Comparison of ENCODE assay signal across 22 mouse cellular contexts in the genomic region with DNA sequence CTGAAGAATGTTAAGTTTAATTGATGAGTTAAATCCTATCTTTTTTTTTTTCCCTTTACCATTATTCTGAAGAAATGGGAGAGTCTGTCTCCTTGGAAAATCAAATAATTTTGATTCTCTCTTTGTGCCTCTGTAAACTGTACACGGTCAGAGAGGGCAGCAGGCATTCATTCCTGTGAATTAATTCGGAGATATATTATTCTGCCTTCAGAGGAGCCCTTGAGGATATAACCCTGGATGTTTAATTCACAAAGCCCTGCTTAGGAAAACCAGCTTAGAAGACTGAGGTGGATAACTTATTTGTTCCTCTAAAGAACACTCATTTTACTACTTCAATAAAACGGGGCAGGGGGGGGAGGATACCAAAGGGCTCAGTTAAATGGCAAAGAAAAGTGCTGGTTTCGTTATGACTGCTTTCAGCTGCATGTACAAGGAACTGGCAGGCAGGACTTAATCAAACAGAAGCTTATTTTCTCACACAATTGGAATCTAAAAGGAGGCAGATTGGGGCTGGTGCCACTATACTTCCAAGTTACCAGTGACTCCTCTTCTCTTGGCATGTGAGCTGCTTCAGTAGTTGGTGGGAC.
DNase-seq lines count a peak whose midpoint lies in the region; ATAC-seq and TF ChIP-seq lines count a peak whose summit lies in the region.
"Had no signal": no experiment of that assay in that cellular context is flagged by ENCODE, and none has a peak within 500 bp of the region (broad histone marks: within the 10 kb centered on the region; RNA-seq: fewer than 3 reads in every experiment).

No protein-coding gene starts in this region.

- 50% methylated on average over 4 of the region's 4 CpGs for WGBS in midbrain, embryonic 11.5 days
- 24% methylated on average over 4 of the region's 4 CpGs for WGBS in midbrain, postnatal 0 days
- WGBS in midbrain, embryonic 15.5 days, result 28% methylated on average over 4 of the region's 4 CpGs

- H3K27ac ChIP-seq in midbrain, embryonic 11.5 days (ENCODE audit: low read depth, low read length), result no peak overlapping the region
- no peak overlapping the region for H3K27ac ChIP-seq in midbrain, postnatal 0 days (ENCODE audit: low read depth, low read length)
- no peak overlapping the region for H3K27ac ChIP-seq in midbrain, embryonic 15.5 days
- H3K27ac ChIP-seq: embryonic facial prominence, embryonic 13.5 days; gastrocnemius, adult 2 months; hindbrain, embryonic 15.5 days had no signal

- no peaks in the 10 kb centered on the region for H3K36me3 ChIP-seq in midbrain, embryonic 11.5 days (ENCODE audit: control insufficient read depth, insufficient read depth, low read length)
- H3K36me3 ChIP-seq in midbrain, postnatal 0 days (ENCODE audit: insufficient read depth, low read length), result no peaks in the 10 kb centered on the region
- H3K36me3 ChIP-seq in midbrain, embryonic 15.5 days (replicated peaks), result no peaks in the 10 kb centered on the region
- H3K36me3 ChIP-seq: embryonic facial prominence, embryonic 13.5 days; heart, embryonic 12.5 days; hindbrain, embryonic 15.5 days had no signal

- H3K4me1 ChIP-seq in midbrain, embryonic 11.5 days (ENCODE audit: control insufficient read depth, insufficient read depth, low read length), result no peaks in the 10 kb centered on the region
- no peaks in the 10 kb centered on the region for H3K4me1 ChIP-seq in midbrain, postnatal 0 days (ENCODE audit: insufficient read depth, low read length)
- no peaks in the 10 kb centered on the region for H3K4me1 ChIP-seq in midbrain, embryonic 15.5 days
- H3K4me1 ChIP-seq: embryonic facial prominence, embryonic 13.5 days; heart, embryonic 12.5 days; hindbrain, embryonic 15.5 days had no signal

- no peak overlapping the region for H3K4me2 ChIP-seq in midbrain, embryonic 11.5 days
- H3K4me2 ChIP-seq in midbrain, postnatal 0 days (ENCODE audit: low read depth, low read length, poor library complexity, severe bottlenecking), result no peak overlapping the region
- no peak overlapping the region for H3K4me2 ChIP-seq in midbrain, embryonic 15.5 days
- H3K4me2 ChIP-seq: embryonic facial prominence, embryonic 13.5 days; heart, embryonic 12.5 days; hindbrain, embryonic 15.5 days had no signal

- no peaks in the 10 kb centered on the region for H3K9me3 ChIP-seq in midbrain, embryonic 11.5 days (ENCODE audit: control insufficient read depth, low read length)
- no peaks in the 10 kb centered on the region for H3K9me3 ChIP-seq in midbrain, postnatal 0 days (ENCODE audit: low read length)
- no peaks in the 10 kb centered on the region for H3K9me3 ChIP-seq in midbrain, embryonic 15.5 days
- H3K9me3 ChIP-seq: embryonic facial prominence, embryonic 13.5 days; heart, embryonic 12.5 days; hindbrain, embryonic 15.5 days had no signal

- TF ChIP-seq CTCF in midbrain, postnatal 0 days (IDR thresholded peaks at IDR 0.05), result no peak

- no peaks in the 10 kb centered on the region for H3K27me3 ChIP-seq in midbrain, embryonic 11.5 days (ENCODE audit: control insufficient read depth, insufficient read depth, low read length)
- H3K27me3 ChIP-seq in midbrain, postnatal 0 days (ENCODE audit: insufficient read depth, low read length), result no peaks in the 10 kb centered on the region
- no peaks in the 10 kb centered on the region for H3K27me3 ChIP-seq in midbrain, embryonic 15.5 days (replicated peaks)
- H3K27me3 ChIP-seq: embryonic facial prominence, embryonic 13.5 days; heart, embryonic 12.5 days; hindbrain, embryonic 15.5 days; Patski had no signal

- DNase-seq in midbrain, embryonic 11.5 days (ENCODE audit: low spot score, missing footprints), result no peak
- DNase-seq in midbrain, postnatal 0 days (ENCODE audit: low spot score), result no peak
- DNase-seq in induced T-regulatory cell, adult 2 months (ENCODE audit: low read depth), result peak; percentile 10
- DNase-seq in layer of hippocampus, adult 18-20 months (ENCODE audit: low spot score in 2 of 2), result no peak
- DNase-seq in frontal cortex, adult 2 months (ENCODE audit: extremely low spot score in 1 of 2, low spot score in 1 of 2), result no peak
- DNase-seq: adrenal gland, adult 2 months; adrenal gland, postnatal 25 days; cerebellum, adult 11 months; cerebellum, adult 8-10 months; cerebellum, postnatal 14 days; gastrocnemius, adult 2 months; gastrocnemius, postnatal 25 days; heart, postnatal 36 days; kidney, adult 11 months had no signal

- no peak overlapping the region for H3K4me3 ChIP-seq in midbrain, embryonic 11.5 days (ENCODE audit: low read depth, low read length)
- no peak overlapping the region for H3K4me3 ChIP-seq in midbrain, postnatal 0 days (ENCODE audit: low read depth, low read length)
- no peak overlapping the region for H3K4me3 ChIP-seq in midbrain, embryonic 15.5 days
- H3K4me3 ChIP-seq: embryonic facial prominence, embryonic 13.5 days; gastrocnemius, adult 2 months; heart, embryonic 12.5 days; hindbrain, embryonic 15.5 days had no signal

- ATAC-seq in midbrain, embryonic 11.5 days (ENCODE audit: low FRiP score), result peak; percentile 31; the same call in 1 of the 2 replicates
- no peak for ATAC-seq in midbrain, postnatal 0 days (ENCODE audit: low FRiP score)
- ATAC-seq in CD4-positive, CD25-positive, alpha-beta regulatory T cell, adult 4 months, result peak; percentile 72
- peak; percentile 39; the same call in 1 of the 2 replicates for ATAC-seq in midbrain, embryonic 15.5 days (replicated peaks)
- no peak for ATAC-seq in cerebellum, adult (ENCODE audit: insufficient number of reproducible peaks, low FRiP score, low TSS enrichment)
- ATAC-seq: forebrain, embryonic 16.5 days; Patski had no signal

- no peak overlapping the region for H3K9ac ChIP-seq in midbrain, embryonic 11.5 days (ENCODE audit: low read length)
- no peak overlapping the region for H3K9ac ChIP-seq in midbrain, postnatal 0 days (replicated peaks; ENCODE audit: low read length, poor library complexity, severe bottlenecking)
- no peak overlapping the region for H3K9ac ChIP-seq in midbrain, embryonic 15.5 days
- H3K9ac ChIP-seq: embryonic facial prominence, embryonic 13.5 days; heart, embryonic 12.5 days; hindbrain, embryonic 15.5 days had no signal

Comparison
In these comparisons a context has a peak if more than half of its experiments do, and no peak if none do; other contexts are left out.
1. ATAC-seq: peak in midbrain, embryonic 11.5 days (single experiment), CD4-positive, CD25-positive, alpha-beta regulatory T cell, adult 4 months (single experiment) and midbrain, embryonic 15.5 days (single experiment); none in midbrain, postnatal 0 days (single experiment) and cerebellum, adult (single experiment).